In genomic region chr9:48421561-48421960, GRCm38 (mm10) we compare ENCODE assay signal across 21 mouse cellular contexts. TPM values are rescaled to one million over a fixed set of nuclear protein-coding genes. Genes with fewer than 3 reads are reported as not detected.
DNase-seq lines count a peak whose midpoint lies in the region; ATAC-seq and TF ChIP-seq lines count a peak whose summit lies in the region.
"Had no signal": no experiment of that assay in that cellular context is flagged by ENCODE, and none has a peak within 500 bp of the region (broad histone marks: within the 10 kb centered on the region; RNA-seq: fewer than 3 reads in every experiment).

No protein-coding gene starts in this region.

- dilution Hi-C loops in CH12.LX (cut with MboI; ENCODE audit: extremely low pct_ligation_motif_present, extremely low pct_unique_long_range_greater_than_20kb, low sequenced_read_pairs): no loop called here

- in situ Hi-C loops in CH12.LX (cut with MboI; ENCODE audit: low pct_ligation_motif_present, low pct_unique_long_range_greater_than_20kb, low sequenced_read_pairs): no loop called here

- no peaks in the 10 kb centered on the region for H3K27me3 ChIP-seq in spleen, adult 2 months (ENCODE audit: control insufficient read depth, insufficient read depth, low read length)
- H3K27me3 ChIP-seq in CH12.LX (replicated peaks): no peaks in the 10 kb centered on the region
- H3K27me3 ChIP-seq in hindbrain, embryonic 11.5 days (ENCODE audit: control insufficient read depth, insufficient read depth, low read length): no peaks in the 10 kb centered on the region
- H3K27me3 ChIP-seq: embryonic facial prominence, embryonic 12.5 days; forebrain, embryonic 13.5 days; forebrain, embryonic 15.5 days had no signal

- TF ChIP-seq CTCF in spleen, adult 2 months (IDR thresholded peaks at IDR 0.05; ENCODE audit: extremely low read depth, insufficient read depth, insufficient read length, insufficient replicate concordance): no peak
- TF ChIP-seq CTCF in CH12.LX (conservative IDR thresholded peaks at IDR 0.05 in 1 of 2, IDR thresholded peaks at IDR 0.05 in 1 of 2; ENCODE audit: low read depth in 2 of 2, low read length in 2 of 2): no peak
- TF ChIP-seq CTCF in bone marrow macrophage, adult 2 months (IDR thresholded peaks at IDR 0.05; ENCODE audit: low read depth, low read length): no peak

- H3K27ac ChIP-seq in spleen, adult 2 months (ENCODE audit: insufficient read depth, low read length): peak overlapping the region; percentile 23
- H3K27ac ChIP-seq in CH12.LX (ENCODE audit: insufficient read depth, low read depth): peak overlapping the region; percentile 88
- H3K27ac ChIP-seq in bone marrow macrophage, adult 2 months (ENCODE audit: insufficient read depth, low read depth, low read length): peak overlapping the region; percentile 94
- no peak overlapping the region for H3K27ac ChIP-seq in hindbrain, embryonic 11.5 days (ENCODE audit: low read depth, low read length)
- H3K27ac ChIP-seq: embryonic facial prominence, embryonic 10.5 days; embryonic facial prominence, embryonic 12.5 days; forebrain, embryonic 13.5 days; forebrain, embryonic 15.5 days had no signal

- TF ChIP-seq EP300 in CH12.LX (IDR thresholded peaks at IDR 0.05; ENCODE audit: low read length): no peak

- DNase-seq in spleen, adult 2 months (ENCODE audit: low read depth in 1 of 2, low spot score in 2 of 2): no peak
- DNase-seq in spleen, postnatal 10 days (ENCODE audit: low spot score in 2 of 2): no peak
- DNase-seq in CH12.LX (ENCODE audit: extremely low read depth): no peak
- no peak for DNase-seq in natural killer cell, adult 2 months (ENCODE audit: low spot score in 2 of 2)
- no peak for DNase-seq in right cerebral cortex, adult 18-20 months
- no peak for DNase-seq in hindbrain, embryonic 11.5 days (ENCODE audit: low spot score)
- DNase-seq: adrenal gland, adult 2 months; adrenal gland, postnatal 10 days; adrenal gland, postnatal 25 days; cerebellum, adult 11 months; cerebellum, adult 18-20 months; cerebellum, adult 8-10 months; cerebellum, adult 9-11 months; cerebellum, postnatal 25 days; forebrain, postnatal 0 days had no signal

- no peak for TF ChIP-seq POLR2A in spleen, adult 2 months (IDR thresholded peaks at IDR 0.05; ENCODE audit: low read depth, low read length)
- TF ChIP-seq POLR2A in CH12.LX (IDR thresholded peaks at IDR 0.05; ENCODE audit: low read depth, low read length): no peak
- no peak for TF ChIP-seq POLR2A in bone marrow macrophage, adult 2 months (IDR thresholded peaks at IDR 0.05; ENCODE audit: borderline replicate concordance, low read depth, low read length)

- WGBS in spleen, adult 2 months: 94% methylated on average over 2 of the region's 2 CpGs
- 80% methylated on average over 2 of the region's 2 CpGs for WGBS in hindbrain, embryonic 11.5 days

- H3K79me2 ChIP-seq in CH12.LX (replicated peaks; ENCODE audit: control insufficient read depth, extremely low read depth, insufficient read depth, poor library complexity, severe bottlenecking): peaks cover 13% of the 10 kb centered on the region

- H3K4me1 ChIP-seq in spleen, adult 2 months (ENCODE audit: control insufficient read depth, insufficient read depth, insufficient read length): peaks cover 19% of the 10 kb centered on the region
- peaks cover 6 to 45% of the 10 kb centered on the region in 2 experiments for H3K4me1 ChIP-seq in CH12.LX (ENCODE audit: control insufficient read depth in 1 of 2, insufficient read depth in 2 of 2)
- peaks cover 41% of the 10 kb centered on the region for H3K4me1 ChIP-seq in bone marrow macrophage, adult 2 months (ENCODE audit: control insufficient read depth, insufficient read depth, low read length)
- no peaks in the 10 kb centered on the region for H3K4me1 ChIP-seq in hindbrain, embryonic 11.5 days (replicated peaks; ENCODE audit: control insufficient read depth, insufficient read depth, low read length)
- H3K4me1 ChIP-seq: embryonic facial prominence, embryonic 10.5 days; embryonic facial prominence, embryonic 12.5 days; forebrain, embryonic 13.5 days; forebrain, embryonic 15.5 days had no signal

- H3K36me3 ChIP-seq in spleen, adult 2 months (ENCODE audit: control insufficient read depth, insufficient read depth, low read length): no peaks in the 10 kb centered on the region
- peaks cover 0 to 27% of the 10 kb centered on the region in 2 experiments for H3K36me3 ChIP-seq in CH12.LX (replicated peaks in 1 of 2; ENCODE audit: control insufficient read depth in 1 of 2, insufficient read depth in 1 of 2, low read length in 1 of 2)
- H3K36me3 ChIP-seq in hindbrain, embryonic 11.5 days (ENCODE audit: control insufficient read depth, insufficient read depth, low read length): no peaks in the 10 kb centered on the region
- H3K36me3 ChIP-seq: embryonic facial prominence, embryonic 10.5 days; embryonic facial prominence, embryonic 12.5 days; forebrain, embryonic 15.5 days had no signal

- H3K4me3 ChIP-seq in spleen, adult 2 months (ENCODE audit: extremely low read depth, insufficient read depth, insufficient read length): no peak overlapping the region
- peak overlapping the region in 2 of 3 experiments; percentile 35 to 57 for H3K4me3 ChIP-seq in CH12.LX (replicated peaks in 1 of 3; ENCODE audit: low read depth in 2 of 3, low read length in 2 of 3, poor library complexity in 1 of 3)
- H3K4me3 ChIP-seq in bone marrow macrophage, adult 2 months (ENCODE audit: insufficient read depth, low read length): no peak overlapping the region
- no peak overlapping the region for H3K4me3 ChIP-seq in hindbrain, embryonic 11.5 days (ENCODE audit: low read depth, low read length)
- H3K4me3 ChIP-seq: embryonic facial prominence, embryonic 10.5 days; embryonic facial prominence, embryonic 12.5 days; forebrain, embryonic 13.5 days; forebrain, embryonic 15.5 days had no signal

- no peak for ATAC-seq in hindbrain, embryonic 11.5 days (ENCODE audit: low FRiP score)
- ATAC-seq: CD4-positive, CD25-positive, alpha-beta regulatory T cell, adult 4 months; forebrain, embryonic 13.5 days; forebrain, embryonic 15.5 days; forebrain, postnatal 0 days had no signal

- H3K4me2 ChIP-seq in CH12.LX (ENCODE audit: insufficient read depth, low read depth, poor library complexity, severe bottlenecking): peak overlapping the region; percentile 96
- no peak overlapping the region for H3K4me2 ChIP-seq in hindbrain, embryonic 11.5 days (replicated peaks; ENCODE audit: low read depth, low read length)
- H3K4me2 ChIP-seq: embryonic facial prominence, embryonic 12.5 days; forebrain, embryonic 13.5 days; forebrain, embryonic 15.5 days had no signal

- peak overlapping the region; percentile 33; the same call in 1 of the 2 replicates for H3K9ac ChIP-seq in CH12.LX (ENCODE audit: insufficient read depth, low read depth)
- H3K9ac ChIP-seq in hindbrain, embryonic 11.5 days (ENCODE audit: low read depth, low read length): no peak overlapping the region
- H3K9ac ChIP-seq: embryonic facial prominence, embryonic 12.5 days; forebrain, embryonic 13.5 days; forebrain, embryonic 15.5 days; forebrain, postnatal 0 days had no signal

- H3K9me3 ChIP-seq in CH12.LX (replicated peaks; ENCODE audit: low read length): no peaks in the 10 kb centered on the region
- no peaks in the 10 kb centered on the region for H3K9me3 ChIP-seq in hindbrain, embryonic 11.5 days (ENCODE audit: control insufficient read depth, low read length)
- H3K9me3 ChIP-seq: embryonic facial prominence, embryonic 10.5 days; embryonic facial prominence, embryonic 12.5 days; forebrain, embryonic 13.5 days; forebrain, embryonic 15.5 days had no signal

- no peak for TF ChIP-seq RAD21 in CH12.LX (IDR thresholded peaks at IDR 0.05; ENCODE audit: low read depth, low read length)

TF ChIP-seq in CH12.LX, 34 proteins besides CTCF, POLR2A, EP300 and RAD21:
- TF ChIP-seq CHD1 (IDR thresholded peaks at IDR 0.05; ENCODE audit: low read depth, low read length) (0 out of 2 replicates have a peak, but pooled peaks have one; percentile 26), SIN3A (IDR thresholded peaks at IDR 0.05; ENCODE audit: low read length) (no peak)

RNA-seq across cellular contexts. Expression of gene Rexo2, which starts 58.9 kb away (rescaled TPM):
- 47.9 and 50.0 TPM in 2 replicates for polyA plus RNA-seq in spleen, adult 2 months (2012; rRNA removed)
- total RNA-seq in CH12.LX (2012; rRNA removed) (120 and 161 TPM in 2 replicates), CH12.LX (2014; rRNA removed) (108 and 112 TPM in 2 replicates)
- 253 and 296 TPM in 2 replicates for polyA plus RNA-seq in CH12.LX (2012; ENCODE audit: insufficient read length, low read depth)
- polyA plus RNA-seq in bone marrow macrophage, adult 2 months (2012; ENCODE audit: insufficient read depth, insufficient read length, missing spikeins): 88.1 and 97.5 TPM in 2 replicates
- polyA plus RNA-seq in hindbrain, embryonic 11.5 days (2014; fragmentation: Nextera tagmentation; extraction: Ambion mirVana): 80.3 and 88.0 TPM in 2 replicates

Comparison
In these comparisons a context has a peak if more than half of its experiments do, and no peak if none do; other contexts are left out.
1. H3K4me3 ChIP-seq: peak in CH12.LX (2 of 3); none in spleen, adult 2 months (single experiment), bone marrow macrophage, adult 2 months (single experiment) and hindbrain, embryonic 11.5 days (single experiment).